Mouse (Mus musculus): ENCODE results near the gene Tcfl5.

DNA sequence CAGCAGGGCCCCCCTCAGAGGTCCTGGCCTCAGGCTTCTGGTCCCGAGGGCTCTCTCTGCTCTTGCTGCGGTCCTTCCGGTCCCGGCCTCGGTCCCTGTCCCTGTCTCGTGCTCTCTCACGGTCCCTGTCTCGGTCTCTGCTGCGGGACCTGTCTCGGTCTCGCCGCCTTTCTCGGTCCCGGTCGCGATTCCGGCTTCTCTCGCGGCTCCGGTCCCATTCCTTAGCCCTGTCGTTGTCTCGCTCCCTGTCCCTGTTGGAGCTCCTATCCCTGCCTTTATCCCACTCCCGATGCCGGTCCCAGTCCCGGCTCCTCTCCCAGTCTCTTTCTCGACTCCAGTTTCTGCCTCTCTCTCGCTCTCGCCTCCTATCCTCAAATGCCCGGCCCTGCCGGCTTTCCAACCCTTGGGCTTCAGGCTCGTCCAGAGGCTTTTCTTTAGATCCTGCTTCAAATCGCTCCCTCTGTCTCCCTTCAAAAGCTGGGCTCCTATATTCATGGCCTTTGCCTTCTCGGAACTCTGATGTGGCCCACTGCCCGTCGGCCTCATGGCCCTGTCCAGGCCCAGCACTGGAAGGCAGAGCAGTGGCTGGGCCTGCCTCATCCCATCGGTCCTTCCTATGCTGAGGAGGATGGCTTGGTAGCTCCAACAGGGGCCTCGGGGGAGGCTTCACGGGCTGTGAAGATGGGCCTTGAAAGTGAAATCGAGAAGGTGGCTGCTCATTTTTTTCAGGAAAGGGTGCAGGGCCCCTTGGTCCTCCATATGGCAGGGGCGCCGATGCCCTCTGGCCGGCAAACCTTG lies 17.0 kb upstream of the Tcfl5 start:
- TF ChIP-seq GATA1 (IDR thresholded peaks at IDR 0.05; ENCODE audit: borderline replicate concordance, low read length): no peak
- TF ChIP-seq FLI1 (IDR thresholded peaks at IDR 0.05; ENCODE audit: low read length): no peak

Data from megakaryocyte, embryonic 14.5 days (primary cell).